Mouse (Mus musculus): ENCODE data around the gene Zfp580.

DNA sequence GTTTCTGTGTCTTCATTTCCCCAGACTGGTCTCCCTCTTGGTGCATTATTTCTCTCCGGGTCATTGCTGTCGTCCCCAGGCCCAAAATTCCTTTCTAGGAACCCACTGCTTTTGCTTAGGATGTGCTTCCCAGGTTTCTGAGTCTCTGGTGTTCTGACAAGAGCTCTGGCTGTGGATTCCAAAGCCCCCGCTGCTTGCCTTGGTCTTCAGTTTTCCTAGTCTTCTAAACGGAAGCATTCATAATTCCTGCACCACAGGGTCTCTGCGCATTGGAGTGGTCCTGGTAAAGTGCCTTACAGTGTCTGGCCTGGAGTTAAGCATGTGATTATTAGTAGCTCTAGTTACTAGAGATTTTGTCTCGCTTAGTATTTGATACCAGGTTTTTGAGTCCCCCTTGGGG is 29.5 kb downstream of the Zfp580 start:
- no peak for TF ChIP-seq EP300 (IDR thresholded peaks at IDR 0.05; ENCODE audit: low read depth)
- no peak for TF ChIP-seq CTCF (IDR thresholded peaks at IDR 0.05; ENCODE audit: low read depth)
